Mouse (Mus musculus) kidney, embryonic 16.5 days (tissue): ENCODE measurements at regions not wholly inside any gene's neighbourhood (a gene's known extent, or its start where the extent isn't known, plus 50 kb on each side); places are given as distances from the start of the nearest gene placed in this dataset.

Experiments
- ATAC-seq: fragments of 200-750 bp; cut with Nextera tagmentation; 2 replicates; pipeline ENCODE4 v1.8.0; 2017; ENCODE audit warnings: moderate TSS enrichment; ENCODE audit not compliant: low FRiP score, low TSS enrichment
- H3K27ac ChIP-seq: fragments of 300-500 bp; sonication (generic); 2 replicates; pipeline ENCODE4 v1.5.1; 2014; ENCODE audit warnings: low read length
- H3K27me3 ChIP-seq: fragments of 300-500 bp; sonication (generic); 2 replicates; pipeline ENCODE4 v1.6.1; 2014; ENCODE audit warnings: low read length, control low read depth, mixed read lengths; ENCODE audit not compliant: insufficient read depth
- H3K36me3 ChIP-seq: fragments of 300-500 bp; sonication (generic); 2 replicates; pipeline ENCODE4 v1.6.1; 2014; ENCODE audit warnings: low read length, control low read depth, mixed read lengths; ENCODE audit not compliant: insufficient read depth
- H3K4me1 ChIP-seq: fragments of 300-500 bp; sonication (generic); 2 replicates; pipeline ENCODE4 v1.6.1; 2014; ENCODE audit warnings: low read length, control low read depth, mixed read lengths; ENCODE audit not compliant: insufficient read depth
- H3K4me2 ChIP-seq: fragments of 300-500 bp; sonication (generic); replicated peaks from 2 replicates; pipeline ENCODE4 v1.6.1; 2014; ENCODE audit warnings: low read depth, low read length
- H3K4me3 ChIP-seq: fragments of 300-500 bp; sonication (generic); 2 replicates; pipeline ENCODE4 v1.5.1; 2014; ENCODE audit warnings: mild to moderate bottlenecking, low read length
- H3K9ac ChIP-seq: fragments of 300-500 bp; sonication (generic); replicated peaks from 2 replicates; pipeline ENCODE4 v1.6.1; 2014; ENCODE audit warnings: low read length
- H3K9me3 ChIP-seq: fragments of 300-500 bp; sonication (generic); 2 replicates; pipeline ENCODE4 v1.6.1; 2016; ENCODE audit warnings: low read length, control low read depth
- WGBS: fragments of 180-500 bp; shearing (Covaris S2); extraction: QIAGEN DNeasy Blood & Tissue Kit; methylation state at CpG from one replicate; pipeline ENCODE4 v1.1.7; 2014; 5-methylcytosine and 5-hydroxymethylcytosine counted together

GRCm38 (mm10) chr2:66961808-66962519 lies 177.2 kb upstream of the Scn7a start:
- H3K4me3 ChIP-seq, result no peak overlapping the region
- H3K27ac ChIP-seq, result no peak overlapping the region
- WGBS, result 26% methylated on average over 8 of the region's 8 CpGs
- no peak overlapping the region for H3K4me2 ChIP-seq
- H3K9me3 ChIP-seq, result no peaks in the 10 kb centered on the region
- ATAC-seq, result peak; percentile 80; the same call in 1 of the 2 replicates
- no peak overlapping the region for H3K9ac ChIP-seq
- H3K36me3 ChIP-seq, result no peaks in the 10 kb centered on the region
- H3K4me1 ChIP-seq, result no peaks in the 10 kb centered on the region
- H3K27me3 ChIP-seq, result no peaks in the 10 kb centered on the region

DNA sequence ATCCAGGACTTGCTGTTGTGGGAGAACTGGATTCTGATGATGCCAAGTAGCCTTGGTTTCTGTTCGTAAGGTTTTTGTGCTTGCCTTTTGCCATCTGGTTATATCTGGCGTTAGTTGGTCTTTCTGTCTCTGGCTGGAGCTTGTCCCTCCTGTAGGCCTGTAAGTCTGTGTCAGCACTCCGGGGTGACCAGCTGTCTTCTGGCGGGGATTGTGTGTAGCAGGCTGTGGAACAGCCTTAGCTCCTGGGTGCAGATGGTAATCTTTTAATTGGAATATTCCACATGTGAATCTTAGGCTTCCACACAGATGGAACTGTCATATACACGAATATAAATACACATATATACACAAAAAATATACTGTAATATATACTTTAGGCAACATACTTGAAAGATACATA lies 156.5 kb upstream of the Scn7a start:
- Histone ChIP-seq H3K9me3 (no peaks in the 10 kb centered on the region), H3K4me2 (no peak overlapping the region), H3K36me3 (no peaks in the 10 kb centered on the region), H3K27ac (no peak overlapping the region), H3K27me3 (no peaks in the 10 kb centered on the region), H3K4me3 (no peak overlapping the region), H3K4me1 (no peaks in the 10 kb centered on the region), H3K9ac (no peak overlapping the region)
- WGBS, result 76% methylated on average over 5 of the region's 5 CpGs
- ATAC-seq, result no peak

GRCm38 (mm10) chr2:66898032-66898431 lies 113.3 kb upstream of the Scn7a start:
- no peaks in the 10 kb centered on the region for H3K27me3 ChIP-seq
- no peak for ATAC-seq
- H3K27ac ChIP-seq, result no peak overlapping the region
- H3K9ac ChIP-seq, result no peak overlapping the region
- no peaks in the 10 kb centered on the region for H3K4me1 ChIP-seq
- no peak overlapping the region for H3K4me2 ChIP-seq
- no peaks in the 10 kb centered on the region for H3K36me3 ChIP-seq
- no peaks in the 10 kb centered on the region for H3K9me3 ChIP-seq
- WGBS, result 63% methylated on average over 1 of the region's 1 CpGs
- no peak overlapping the region for H3K4me3 ChIP-seq

DNA sequence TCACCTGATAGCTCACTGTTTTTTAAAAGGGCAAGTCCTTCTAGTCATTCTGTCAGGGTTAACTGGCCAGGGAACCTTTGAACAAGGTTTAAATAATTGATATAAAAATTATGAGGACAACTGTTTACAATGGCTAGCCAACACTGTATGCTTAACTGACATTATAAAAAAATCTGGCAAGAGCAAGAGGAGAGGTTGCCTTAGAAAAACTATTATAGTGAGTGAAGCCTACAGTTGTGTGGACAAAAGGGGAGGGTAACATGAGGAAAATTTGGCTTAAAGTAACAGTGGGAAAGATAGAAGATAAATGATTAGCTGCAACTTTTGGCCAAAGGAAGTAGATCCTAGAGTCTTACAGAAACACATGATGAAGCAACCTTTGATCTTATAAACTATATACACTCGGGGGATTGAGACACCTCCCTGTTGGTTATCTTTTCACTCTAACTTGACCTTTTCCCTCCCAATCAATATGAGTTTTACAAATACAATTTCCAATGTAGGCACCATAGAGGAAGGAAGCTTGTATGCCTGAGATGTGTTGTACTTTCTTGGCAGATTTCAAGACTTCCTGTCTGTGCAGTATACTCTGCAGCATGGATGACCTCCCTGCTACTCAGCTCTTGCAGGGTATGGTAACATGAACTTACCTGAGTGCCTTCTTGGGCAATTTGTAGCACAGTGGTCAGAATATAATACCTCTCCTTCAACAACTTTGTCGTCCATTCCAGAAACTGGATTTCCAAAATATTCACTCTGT lies 82.9 kb upstream of the Scn7a start:
- Histone ChIP-seq H3K36me3 (no peaks in the 10 kb centered on the region), H3K9me3 (no peaks in the 10 kb centered on the region), H3K27me3 (no peaks in the 10 kb centered on the region), H3K4me1 (no peaks in the 10 kb centered on the region), H3K4me2 (no peak overlapping the region), H3K9ac (no peak overlapping the region), H3K4me3 (no peak overlapping the region), H3K27ac (no peak overlapping the region)
- no peak for ATAC-seq
- WGBS, result 55% methylated on average over 2 of the region's 2 CpGs
